Mouse (Mus musculus): ENCODE data around the gene Tgif2.

DNA sequence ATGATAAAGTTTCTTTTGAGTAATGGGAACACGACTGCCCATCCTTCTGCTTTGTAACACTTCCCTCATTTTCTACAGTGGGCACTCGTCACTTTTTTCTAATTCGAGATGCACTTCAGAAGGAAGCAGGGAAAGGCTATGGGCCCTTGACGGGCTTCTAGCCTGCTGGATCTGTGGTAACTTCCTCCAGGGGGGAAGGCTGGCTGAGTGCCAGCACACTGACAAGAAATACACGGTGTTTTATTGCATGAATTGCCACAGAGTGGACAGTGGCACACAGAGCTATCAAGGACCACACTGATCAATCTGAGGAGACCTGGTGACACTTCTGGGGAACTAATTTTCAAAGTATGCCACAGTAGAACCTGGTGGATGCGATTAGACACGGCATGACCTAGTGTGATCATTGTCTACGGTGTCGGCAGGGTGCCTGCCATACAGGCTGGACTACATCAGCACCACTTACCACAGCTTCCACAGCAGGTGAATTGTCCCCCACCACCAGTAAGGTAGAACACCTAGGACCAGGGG, 56.6 kb downstream of the Tgif2 start:
- TF ChIP-seq GATA1 (IDR thresholded peaks at IDR 0.05; ENCODE audit: borderline replicate concordance, low read length) (no peak), FLI1 (IDR thresholded peaks at IDR 0.05; ENCODE audit: low read length) (no peak)
